Mouse (Mus musculus) thymus, adult 2 months (tissue): ENCODE measurements around the gene Gltp. TPM values are rescaled to one million over a fixed set of nuclear protein-coding genes. Genes with fewer than 3 reads are reported as not detected.

ENCODE experiments used
- DNase-seq: peaks from one replicate; pipeline ENCODE4 v3.0.0; 2021
- H3K27ac ChIP-seq: fragments of 200-500 bp; 2 replicates; pipeline ENCODE4 v1.5.1; 2012; ENCODE audit warnings: low read length, control low read depth; ENCODE audit not compliant: control insufficient read depth, insufficient read depth
- H3K27me3 ChIP-seq: fragments of 200-500 bp; 2 replicates; pipeline ENCODE4 v1.6.1; 2012; ENCODE audit warnings: mild to moderate bottlenecking, low read length, moderate library complexity, mixed read lengths; ENCODE audit not compliant: control insufficient read depth, insufficient read depth
- H3K36me3 ChIP-seq: fragments of 200-500 bp; 2 replicates; pipeline ENCODE4 v1.6.1; 2012; ENCODE audit warnings: mild to moderate bottlenecking, low read length, moderate library complexity; ENCODE audit not compliant: control insufficient read depth, insufficient read depth
- H3K4me1 ChIP-seq: fragments of 200-500 bp; replicated peaks from 2 replicates; pipeline ENCODE4 v1.6.1; 2012; ENCODE audit warnings: low read length; ENCODE audit not compliant: control insufficient read depth, insufficient read depth
- H3K4me3 ChIP-seq: fragments of 200-500 bp; 2 replicates; pipeline ENCODE4 v1.5.1; 2012; ENCODE audit warnings: mild to moderate bottlenecking, low read length, control low read depth, moderate library complexity; ENCODE audit not compliant: control insufficient read depth, insufficient read depth
- CTCF ChIP-seq: fragments of 200-500 bp; IDR thresholded peaks from 2 replicates; pipeline ENCODE4 v1.5.1; 2012; ENCODE audit warnings: mild to moderate bottlenecking, control low read depth, low read length, moderate library complexity, borderline replicate concordance; ENCODE audit not compliant: control insufficient read depth, poor library complexity, insufficient read depth; ENCODE audit errors: extremely low read depth
- POLR2A ChIP-seq: fragments of 200-500 bp; IDR thresholded peaks from 2 replicates; pipeline ENCODE4 v1.6.1; 2012; ENCODE audit warnings: mild to moderate bottlenecking, low read length, control low read depth, moderate library complexity; ENCODE audit not compliant: control insufficient read depth, poor library complexity, insufficient read depth; ENCODE audit errors: extremely low read depth
- WGBS: fragments of 180-500 bp; shearing (Covaris S2); methylation state at CpG from one replicate; pipeline ENCODE4 v1.1.7; 2018; 5-methylcytosine and 5-hydroxymethylcytosine counted together
- polyA plus RNA-seq: library from polyadenylated mRNA; depleted of rRNA; stranded (reverse); fragments of >200 nt; gene quantifications from 2 replicates; pipeline ENCODE4 v1.2.3, GENCODE M21; 2012

Gene Gltp
- polyA plus RNA-seq, 1 experiment, result 237 TPM

- no peak overlapping the region for H3K27ac ChIP-seq
- DNase-seq, result no peak
- no peaks in the 10 kb centered on the region for H3K4me1 ChIP-seq
- no peaks in the 10 kb centered on the region for H3K27me3 ChIP-seq
- H3K36me3 ChIP-seq, result peaks cover 69% of the 10 kb centered on the region
- no peak overlapping the region for H3K4me3 ChIP-seq
- TF ChIP-seq CTCF, result no peak
- TF ChIP-seq POLR2A, result no peak
- 91% methylated on average over 10 of the region's 10 CpGs for WGBS
Observed at GRCm38 (mm10) chr5:114730129-114730528, 39.3 kb upstream of the Gltp start.

DNA sequence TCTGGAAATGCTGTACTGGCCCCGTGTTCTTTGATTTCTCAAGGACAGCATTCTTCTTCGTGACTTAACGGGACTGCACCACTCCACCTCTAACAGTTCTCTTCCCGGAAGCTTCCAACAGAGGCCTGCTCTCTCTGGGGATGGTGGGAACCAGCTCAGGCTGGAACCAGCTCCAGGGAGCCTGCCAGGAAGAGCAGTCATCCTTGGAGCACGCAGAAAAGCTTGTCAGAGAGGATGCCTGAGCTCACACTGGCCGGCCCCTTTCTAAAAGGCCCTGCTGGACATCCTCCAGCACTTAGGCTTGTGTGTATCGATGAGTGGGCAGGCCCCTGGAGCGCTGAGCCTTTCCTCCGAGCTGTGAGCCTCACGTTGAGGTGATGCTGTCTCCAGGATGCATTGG, 37.4 kb upstream of the Gltp start:
- no peak overlapping the region for H3K27ac ChIP-seq
- no peak overlapping the region for H3K4me3 ChIP-seq
- no peaks in the 10 kb centered on the region for H3K27me3 ChIP-seq
- no peaks in the 10 kb centered on the region for H3K4me1 ChIP-seq
- DNase-seq, result no peak
- no peak for TF ChIP-seq POLR2A
- H3K36me3 ChIP-seq, result peaks cover 49% of the 10 kb centered on the region
- 92% methylated on average over 10 of the region's 10 CpGs for WGBS

DNA sequence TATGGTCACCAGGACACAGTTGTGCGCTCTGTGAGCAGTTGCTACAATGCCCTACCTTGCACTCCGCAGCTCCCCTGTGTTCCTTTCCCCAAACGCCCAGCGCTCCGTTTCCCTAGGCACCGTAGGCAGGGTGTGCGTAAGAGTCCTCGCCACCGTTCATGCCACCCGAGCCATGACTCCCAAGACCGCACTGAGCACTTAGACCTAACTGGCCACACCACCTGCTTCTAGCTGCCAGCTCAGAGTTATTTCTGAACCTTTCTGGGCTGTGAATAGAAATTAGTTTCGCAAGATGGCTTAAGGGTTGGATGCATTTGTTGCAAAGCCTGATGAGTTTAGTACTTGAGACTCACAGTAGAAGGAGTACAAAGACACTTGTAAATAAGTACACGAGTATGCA, 32.1 kb upstream of the Gltp start:
- 96% methylated on average over 13 of the region's 13 CpGs for WGBS
- TF ChIP-seq POLR2A (no peak), CTCF (no peak)
- Histone ChIP-seq H3K4me3 (no peak overlapping the region), H3K36me3 (peaks cover 13% of the 10 kb centered on the region; the same call in 1 of the 2 replicates), H3K27me3 (no peaks in the 10 kb centered on the region), H3K4me1 (no peaks in the 10 kb centered on the region), H3K27ac (no peak overlapping the region)
- DNase-seq, result no peak

DNA sequence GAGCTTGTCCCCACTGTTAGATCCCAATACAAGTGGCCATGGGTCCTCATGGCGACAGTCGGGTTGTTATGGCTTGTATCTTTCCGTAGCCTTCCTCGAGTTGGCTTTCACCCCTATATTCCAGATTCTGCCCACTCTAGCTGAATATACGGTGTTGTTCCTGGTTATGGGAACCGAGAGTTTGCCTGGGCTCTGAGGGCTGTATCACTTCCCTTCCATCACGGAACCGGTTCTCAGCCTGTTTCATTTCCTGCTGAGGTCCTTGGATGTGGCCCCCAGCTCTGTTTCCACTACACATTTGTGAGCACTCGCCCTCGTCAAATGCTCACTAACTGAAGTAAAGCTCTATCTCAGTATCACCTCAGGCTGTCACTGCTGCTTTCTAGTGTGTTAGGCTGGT, 31.2 kb upstream of the Gltp start:
- WGBS, result 93% methylated on average over 10 of the region's 10 CpGs
- DNase-seq, result no peak

GRCm38 (mm10) chr5:114720784-114721183, 30.0 kb upstream of the Gltp start:
- Histone ChIP-seq H3K27ac (no peak overlapping the region), H3K27me3 (no peaks in the 10 kb centered on the region), H3K36me3 (peaks cover 14% of the 10 kb centered on the region; the same call in 1 of the 2 replicates), H3K4me3 (no peak overlapping the region), H3K4me1 (no peaks in the 10 kb centered on the region)
- no peak for DNase-seq
- TF ChIP-seq CTCF (no peak), POLR2A (no peak)
- WGBS, result 96% methylated on average over 11 of the region's 11 CpGs

More for the DNA sequence above, 31.2 kb upstream of the Gltp start:
- Histone ChIP-seq H3K27me3 (no peaks in the 10 kb centered on the region), H3K36me3 (peaks cover 14% of the 10 kb centered on the region; the same call in 1 of the 2 replicates), H3K4me1 (no peaks in the 10 kb centered on the region), H3K27ac (no peak overlapping the region), H3K4me3 (no peak overlapping the region)
- no peak for TF ChIP-seq CTCF
- no peak for TF ChIP-seq POLR2A

- DNase-seq, result no peak
- WGBS, result 96% methylated on average over 6 of the region's 6 CpGs
- TF ChIP-seq CTCF, result no peak
- Histone ChIP-seq H3K27me3 (no peaks in the 10 kb centered on the region), H3K27ac (no peak overlapping the region), H3K4me1 (no peaks in the 10 kb centered on the region), H3K4me3 (no peak overlapping the region), H3K36me3 (peaks cover 19% of the 10 kb centered on the region)
Observed at GRCm38 (mm10) chr5:114719928-114720270, 29.1 kb upstream of the Gltp start.
